Mouse (Mus musculus) CD4-positive, CD25-positive, alpha-beta regulatory T cell, adult 4 months (primary cell): ENCODE results near the gene Zbtb44. TPM values are rescaled to one million over a fixed set of nuclear protein-coding genes. Genes with fewer than 3 reads are reported as not detected.
A peak's percentile ranks its signal among the peaks of the same experiment; 100 is the strongest.

Experiments used
- ATAC-seq: one replicate; pipeline ENCODE4 v1.8.0; 2017
- polyA plus RNA-seq, 2 experiments: library from polyadenylated mRNA; unstranded; fragments of 100-300 nt; shearing (Covaris generic); gene quantifications; one replicate each; pipeline ENCODE4 v1.2.1; 2017

Zbtb44 gene
- polyA plus RNA-seq, 2 experiments from 2014 or later: 6.3 to 6.8 TPM

DNA sequence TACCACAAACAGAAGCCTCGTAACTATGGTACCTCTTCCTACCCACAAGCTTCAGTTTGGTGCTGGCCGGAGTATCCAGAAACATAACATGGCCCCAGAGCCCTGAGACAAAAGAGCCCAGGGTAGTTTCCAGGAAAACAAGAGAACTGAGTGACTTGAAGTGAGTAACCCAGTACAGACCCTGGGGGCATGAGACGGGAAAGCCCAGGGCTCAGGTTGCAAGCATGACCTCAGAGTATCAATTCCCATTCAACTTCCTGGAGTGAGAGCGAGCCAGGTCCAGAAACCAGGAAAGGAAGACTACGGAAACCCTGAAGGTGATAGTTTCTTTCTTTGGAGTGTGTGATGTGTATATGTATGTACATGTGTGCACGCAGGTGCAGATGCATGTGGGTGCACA, 87.0 kb downstream of the Zbtb44 start:
- no peak for ATAC-seq

DNA sequence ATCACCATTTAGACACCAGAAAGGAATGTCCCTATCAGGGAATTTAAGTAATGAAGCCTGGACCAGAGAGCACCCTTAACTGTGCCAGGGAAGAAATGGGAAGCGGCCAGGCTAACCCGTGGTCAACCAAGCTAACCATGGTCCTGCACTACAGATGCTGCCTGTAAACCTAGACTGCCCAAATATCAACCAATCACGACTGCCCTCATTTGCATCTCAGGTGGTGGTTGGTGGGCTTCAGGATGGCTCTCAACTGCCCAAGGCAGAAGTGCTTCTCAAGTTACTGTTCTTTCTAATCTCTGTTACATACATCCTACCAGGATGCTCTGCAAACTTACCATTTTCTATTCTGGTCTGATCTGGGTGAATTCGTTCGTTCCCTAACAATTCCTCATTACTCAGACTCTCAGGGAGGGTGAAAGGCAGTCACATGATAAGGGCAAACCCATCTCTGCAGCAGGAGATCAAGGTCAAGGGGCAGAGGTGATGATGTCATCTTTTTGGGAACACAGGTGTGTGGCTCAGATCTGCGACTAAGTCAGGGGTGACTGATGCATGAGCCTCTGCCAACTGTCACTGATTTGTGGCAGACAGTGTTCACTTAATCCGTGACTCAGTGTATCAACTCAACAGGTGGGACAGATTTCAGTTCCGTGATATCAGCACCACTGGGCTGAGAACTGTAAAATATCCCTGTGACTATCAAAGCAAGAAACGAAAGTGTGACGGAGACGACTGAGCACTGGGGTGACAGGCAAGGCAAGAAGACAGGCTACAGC, 88.3 kb downstream of the Zbtb44 start:
- no peak for ATAC-seq

DNA sequence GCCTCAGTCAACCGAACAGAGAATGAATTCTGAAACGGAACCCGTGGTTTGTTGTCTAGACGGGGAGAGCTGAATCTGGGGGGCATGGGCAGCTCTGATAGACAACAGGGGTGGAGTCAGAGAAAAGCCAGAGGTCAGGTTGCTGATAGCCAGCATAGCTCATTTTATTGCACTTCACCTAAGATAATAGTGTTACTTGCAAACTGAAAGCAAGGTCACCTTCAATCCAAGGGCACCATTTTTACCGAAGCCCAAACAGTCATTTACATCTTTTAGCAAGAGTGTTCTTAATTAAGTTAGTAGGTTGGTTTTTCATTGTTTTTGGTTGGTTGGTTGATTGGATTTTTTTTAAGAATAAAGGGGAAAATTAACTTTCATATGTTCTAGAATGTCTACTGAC, 89.0 kb downstream of the Zbtb44 start:
- ATAC-seq: no peak

DNA sequence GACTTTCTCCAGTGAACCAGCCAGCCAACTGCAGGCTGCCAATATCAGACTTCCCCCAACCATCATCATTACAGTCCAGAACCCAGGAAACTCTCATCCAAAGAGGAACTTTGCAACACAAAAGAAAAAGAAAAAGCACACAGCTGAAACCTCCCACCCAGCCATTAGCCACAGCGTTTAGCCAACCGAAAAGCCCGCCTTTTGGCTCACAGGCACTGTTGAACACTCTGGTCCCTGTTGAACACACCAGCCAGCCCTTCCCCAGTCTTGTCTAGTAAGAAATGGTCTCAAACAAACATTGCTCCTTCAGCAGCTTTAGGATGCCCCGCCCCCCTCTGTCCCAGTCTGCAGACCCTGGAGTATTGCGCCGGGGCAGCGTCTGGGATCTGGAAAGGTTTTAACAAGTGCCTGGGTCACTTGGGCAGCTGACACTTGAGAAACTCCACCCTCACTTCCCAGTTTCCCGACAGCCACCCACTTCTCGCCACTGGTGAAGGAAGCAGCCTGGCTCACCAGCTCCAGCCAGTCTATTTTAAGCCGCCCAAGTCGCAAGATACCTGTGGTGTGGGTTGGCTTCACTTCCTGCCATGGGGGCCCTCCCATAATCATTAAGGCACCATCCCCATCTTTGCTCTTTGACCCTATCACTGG, 89.6 kb downstream of the Zbtb44 start:
- peak; percentile 57 for ATAC-seq

DNA sequence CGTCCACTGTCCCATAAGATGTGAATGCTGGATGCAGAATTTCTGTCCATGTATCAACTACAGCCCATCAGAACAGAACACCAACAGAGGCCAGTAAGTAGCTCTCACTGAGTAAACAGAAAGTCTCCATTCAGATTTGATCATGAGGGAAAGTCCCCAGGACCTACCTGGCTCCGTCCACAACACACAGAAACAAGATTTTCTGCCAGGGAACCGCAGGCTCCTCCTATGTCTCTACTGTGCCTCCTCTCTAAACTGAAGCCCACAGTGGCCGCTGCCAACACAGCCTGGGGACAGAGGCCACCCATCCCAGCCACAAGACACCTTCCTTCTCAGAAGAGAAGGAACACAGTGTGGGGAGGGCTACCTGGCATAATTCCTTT, 90.1 kb downstream of the Zbtb44 start:
- ATAC-seq: peak; percentile 78

DNA sequence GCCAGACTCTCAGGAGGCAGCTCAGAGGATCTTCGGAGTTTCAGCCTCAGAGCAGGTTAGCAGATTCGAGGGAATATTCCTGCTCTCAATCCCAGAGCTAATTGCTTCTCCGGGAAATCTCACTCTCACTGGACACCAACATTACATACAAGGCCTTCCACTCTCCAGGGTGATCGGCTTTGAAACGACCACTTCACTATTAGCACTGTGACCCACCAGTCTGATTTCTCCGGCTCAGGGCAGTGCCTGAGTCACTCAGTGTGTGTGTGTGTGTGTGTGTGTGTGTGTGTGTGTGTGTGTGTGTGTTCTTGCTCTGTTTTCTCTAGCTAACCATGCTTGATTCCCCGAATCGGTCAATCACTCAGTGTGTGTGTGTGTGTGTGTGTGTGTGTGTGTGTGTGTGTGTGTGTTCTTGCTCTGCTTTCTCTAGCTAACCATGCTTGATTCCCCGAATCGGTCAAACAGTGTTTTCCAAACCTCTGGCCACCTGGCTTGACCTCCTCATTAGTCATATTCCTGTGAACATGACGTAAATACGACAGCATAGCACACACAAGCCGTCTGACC, 92.1 kb downstream of the Zbtb44 start:
- ATAC-seq: no peak

Other genes with a start within 250 kb of the Zbtb44 start
- gene Adamts15, start 108.2 kb upstream of the Zbtb44 start, polyA plus RNA-seq: not detected
- under 1 TPM; 0.23 to 0.27 TPM for gene Adamts8, start 88.1 kb upstream of the Zbtb44 start, polyA plus RNA-seq
- gene St14, start 101.2 kb downstream of the Zbtb44 start, polyA plus RNA-seq: 1 to 10 TPM; 4.1 to 6.1 TPM
- gene Aplp2, start 181.2 kb downstream of the Zbtb44 start, polyA plus RNA-seq: 10 to 100 TPM; 82.6 to 83.2 TPM
- 10 to 100 TPM in 1 of 2 experiments, 1 to 10 TPM in 1; 9.6 to 10.1 TPM for gene Prdm10, start 249.9 kb downstream of the Zbtb44 start, polyA plus RNA-seq